Mouse (Mus musculus): ENCODE data around the gene Nsun7.

- TF ChIP-seq CTCF (IDR thresholded peaks at IDR 0.05; ENCODE audit: low read depth, low read length): no peak
- TF ChIP-seq GATA1 (IDR thresholded peaks at IDR 0.05; ENCODE audit: borderline replicate concordance, low read length): no peak
Observed at GRCm38 (mm10) chr5:66310328-66310727, 50.6 kb downstream of the Nsun7 start.
